Mouse (Mus musculus) hindbrain, embryonic 16.5 days (tissue): Measurements from ENCODE around the gene Slc24a4. TPM values are rescaled to one million over a fixed set of nuclear protein-coding genes. Genes with fewer than 3 reads are reported as not detected.

ENCODE experiments used
- ATAC-seq: fragments of 200-750 bp; cut with Nextera tagmentation; 2 replicates; pipeline ENCODE4 v1.8.0; 2017; ENCODE audit warnings: moderate TSS enrichment, moderate library complexity
- H3K27ac ChIP-seq: fragments of 300-500 bp; sonication (generic); 2 replicates; pipeline ENCODE4 v1.5.1; 2014; ENCODE audit warnings: low read depth, mild to moderate bottlenecking, control low read depth, low read length, moderate library complexity
- H3K27me3 ChIP-seq: fragments of 300-500 bp; sonication (generic); replicated peaks from 2 replicates; pipeline ENCODE4 v1.6.1; 2014; ENCODE audit warnings: low read length; ENCODE audit not compliant: control insufficient read depth, insufficient read depth
- H3K36me3 ChIP-seq: fragments of 300-500 bp; sonication (generic); 2 replicates; pipeline ENCODE4 v1.6.1; 2014; ENCODE audit warnings: mild to moderate bottlenecking, low read length, moderate library complexity, mixed read lengths; ENCODE audit not compliant: control insufficient read depth, insufficient read depth
- H3K4me1 ChIP-seq: fragments of 300-500 bp; sonication (generic); 2 replicates; pipeline ENCODE4 v1.6.1; 2014; ENCODE audit warnings: low read depth, low read length; ENCODE audit not compliant: control insufficient read depth, insufficient read depth
- H3K4me2 ChIP-seq: fragments of 300-500 bp; sonication (generic); 2 replicates; pipeline ENCODE4 v1.6.1; 2014; ENCODE audit warnings: mild to moderate bottlenecking, low read length, control low read depth, moderate library complexity
- H3K4me3 ChIP-seq: fragments of 300-500 bp; sonication (generic); 2 replicates; pipeline ENCODE4 v1.5.1; 2014; ENCODE audit warnings: mild to moderate bottlenecking, low read length, control low read depth, moderate library complexity
- H3K9ac ChIP-seq: fragments of 300-500 bp; sonication (generic); 2 replicates; pipeline ENCODE4 v1.6.1; 2014; ENCODE audit warnings: low read depth, mild to moderate bottlenecking, control low read depth, low read length, moderate library complexity
- H3K9me3 ChIP-seq: fragments of 300-500 bp; sonication (generic); 2 replicates; pipeline ENCODE4 v1.6.1; 2014; ENCODE audit warnings: mild to moderate bottlenecking, low read length, moderate library complexity; ENCODE audit not compliant: control insufficient read depth
- WGBS: fragments of 180-500 bp; shearing (Covaris S2); extraction: QIAGEN DNeasy Blood & Tissue Kit; methylation state at CpG from one replicate; pipeline ENCODE4 v1.1.7; 2014; 5-methylcytosine and 5-hydroxymethylcytosine counted together
- polyA plus RNA-seq: library from polyadenylated mRNA; unstranded; fragments of >200 nt; fragmentation: Nextera tagmentation; extraction: Ambion mirVana; gene quantifications from 2 replicates; pipeline ENCODE4 v1.2.1, GENCODE M21; 2015

The Slc24a4 gene
- 2.2 and 3.1 TPM in 2 replicates for polyA plus RNA-seq

DNA sequence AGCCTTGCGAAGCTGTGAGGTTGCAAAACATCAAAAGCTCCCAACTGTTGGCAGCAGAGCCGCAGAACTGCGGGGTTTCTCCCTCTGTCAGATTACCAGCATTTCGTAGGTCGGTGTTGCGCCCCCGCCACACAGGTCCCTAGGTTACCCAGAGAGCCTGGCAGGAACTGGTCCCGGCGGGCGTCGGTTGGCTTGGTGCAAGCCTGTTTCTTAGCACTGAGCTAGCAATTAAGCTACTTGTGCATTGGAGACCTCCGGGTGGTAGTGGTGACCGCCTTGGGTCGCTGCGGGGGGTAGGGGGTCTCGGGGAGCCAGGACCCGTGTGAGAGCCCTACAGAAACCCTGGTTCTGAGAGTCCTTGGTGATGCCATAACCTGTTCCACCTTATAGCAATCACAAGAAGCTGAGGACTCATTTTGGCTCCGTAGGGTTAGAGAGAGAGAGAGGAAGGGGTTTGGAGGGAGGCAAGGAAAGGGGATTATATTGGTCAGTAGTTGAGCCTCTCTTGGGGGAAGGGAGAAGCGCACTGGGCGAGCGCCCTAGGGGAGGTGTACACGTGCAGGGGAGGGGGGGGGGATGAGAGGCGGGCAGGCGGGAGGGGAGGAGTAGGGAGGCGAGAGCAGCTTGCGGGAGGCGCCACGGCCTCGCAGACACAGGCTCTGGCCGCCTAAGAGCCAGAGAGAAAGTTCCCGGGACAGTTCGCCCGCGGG, at the start of gene Slc24a4:
Slc24a4 (plus strand) TSS at position 653 of the 710 bp plus-strand sequence.
- Histone ChIP-seq H3K4me2 (peak within 1 kb of the TSS; percentile 99), H3K9me3 (no peaks in the 10 kb centered on the region), H3K9ac (peak within 1 kb of the TSS; percentile 64), H3K27ac (no peak within 1 kb of the TSS), H3K4me3 (peak within 1 kb of the TSS; percentile 61), H3K4me1 (peaks cover 21% of the 10 kb centered on the region), H3K27me3 (peaks cover 20% of the 10 kb centered on the region), H3K36me3 (no peaks in the 10 kb centered on the region)
- ATAC-seq: peak; percentile 57; the same call in 1 of the 2 replicates
- WGBS: under 1% methylated on average over 30 of the region's 34 CpGs

DNA sequence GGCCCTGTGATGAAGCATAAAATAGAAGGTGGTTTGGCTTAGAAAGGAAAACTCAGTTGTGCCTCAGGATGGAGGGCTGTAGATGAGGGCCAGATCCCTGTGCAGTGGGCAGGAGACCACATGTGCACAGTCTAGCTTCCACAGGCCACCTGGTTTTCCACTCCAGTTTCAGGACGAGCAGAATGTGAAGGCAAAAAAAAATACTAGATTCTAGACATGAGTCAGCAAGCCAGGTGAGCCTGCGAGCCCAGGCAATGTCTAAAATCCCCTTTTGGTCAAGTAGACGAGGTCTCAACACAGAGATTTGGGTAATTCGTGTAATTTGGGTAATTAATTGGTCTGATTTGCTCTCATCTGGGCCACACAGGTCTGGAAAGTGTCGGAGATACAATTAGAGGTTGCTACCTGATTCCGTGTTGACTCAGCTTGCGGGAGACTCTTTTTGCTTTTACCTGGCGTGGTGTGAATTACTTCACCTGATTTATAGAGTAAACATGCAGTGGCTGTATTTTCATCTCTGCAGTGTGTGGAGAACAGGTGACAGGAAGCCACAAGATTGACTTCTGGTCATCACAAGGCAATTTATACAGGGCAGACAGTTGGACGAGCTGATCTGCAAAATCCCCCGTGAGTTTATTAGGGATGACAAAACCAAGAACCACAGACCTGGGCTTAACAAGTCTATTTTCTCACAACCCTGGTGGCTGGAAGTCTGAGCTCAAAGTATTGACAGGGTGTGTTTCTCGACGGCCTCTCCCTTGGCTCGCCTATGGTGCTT, 45.7 kb upstream of the Slc24a4 start:
- H3K4me2 ChIP-seq: no peak overlapping the region
- H3K36me3 ChIP-seq: no peaks in the 10 kb centered on the region
- H3K9me3 ChIP-seq: no peaks in the 10 kb centered on the region
- no peak overlapping the region for H3K4me3 ChIP-seq
- no peak for ATAC-seq
- 85% methylated on average over 13 of the region's 13 CpGs for WGBS
- H3K4me1 ChIP-seq: no peaks in the 10 kb centered on the region
- H3K9ac ChIP-seq: no peak overlapping the region
- H3K27ac ChIP-seq: no peak overlapping the region
- no peaks in the 10 kb centered on the region for H3K27me3 ChIP-seq

DNA sequence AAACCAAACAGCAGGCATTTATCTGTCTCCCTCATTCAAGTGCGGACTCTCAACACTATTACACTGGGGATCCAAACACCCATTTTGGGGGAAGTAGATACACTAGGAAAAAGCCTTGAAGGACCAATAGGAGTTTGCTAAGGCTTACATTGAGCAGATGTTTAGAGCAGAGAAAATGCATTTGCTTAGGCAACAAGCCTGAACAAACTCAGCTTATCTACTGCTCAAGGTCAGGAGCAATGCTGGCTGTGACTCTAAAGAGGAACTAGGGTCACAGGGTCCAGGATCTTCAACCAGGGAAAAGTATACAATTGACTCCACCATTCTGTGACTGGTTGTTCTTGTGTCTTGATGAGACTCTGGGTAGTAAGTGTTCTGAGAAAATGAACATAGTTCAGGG, 38.0 kb upstream of the Slc24a4 start:
- Histone ChIP-seq H3K27ac (no peak overlapping the region), H3K27me3 (no peaks in the 10 kb centered on the region), H3K4me2 (no peak overlapping the region), H3K4me3 (no peak overlapping the region), H3K9me3 (no peaks in the 10 kb centered on the region), H3K9ac (no peak overlapping the region), H3K4me1 (no peaks in the 10 kb centered on the region), H3K36me3 (no peaks in the 10 kb centered on the region)
- no peak for ATAC-seq
- WGBS: 97% methylated on average over 1 of the region's 1 CpGs

DNA sequence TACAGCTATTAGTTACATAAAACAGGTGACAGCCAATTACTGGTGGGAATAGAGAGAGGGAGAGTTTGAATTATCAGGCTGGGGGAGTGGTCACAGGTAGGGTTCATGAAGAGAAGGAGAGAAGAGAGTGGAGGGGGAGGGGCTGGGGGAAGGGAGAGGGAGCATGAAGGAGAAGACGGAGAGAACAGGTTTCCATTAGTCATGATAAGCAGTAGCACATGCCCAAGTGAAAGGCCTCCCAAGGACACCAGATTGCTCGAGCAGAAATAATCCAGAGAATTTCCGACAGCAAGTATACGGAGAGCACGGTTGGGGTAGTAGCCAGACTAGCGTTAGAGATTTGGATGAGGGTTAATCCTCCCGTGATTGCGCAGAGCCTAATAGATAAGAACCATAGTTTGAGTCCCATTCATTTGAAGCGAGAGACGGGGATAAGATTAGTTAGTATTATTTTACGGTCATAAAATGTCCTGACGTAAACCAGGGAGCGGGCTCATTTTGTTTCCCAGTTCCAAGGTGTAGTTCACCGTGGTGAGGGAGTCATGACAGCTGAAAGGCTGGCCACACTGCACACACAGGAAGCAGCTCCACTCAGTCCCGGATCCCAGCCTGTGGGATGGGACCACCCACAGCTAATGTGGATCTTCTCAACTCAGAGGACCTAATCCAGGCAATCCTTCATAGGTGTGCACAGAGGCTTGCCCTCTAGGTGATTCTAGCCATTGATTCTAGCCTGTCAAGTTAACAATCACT, 36.0 kb upstream of the Slc24a4 start:
- Histone ChIP-seq H3K27ac (no peak overlapping the region), H3K9me3 (no peaks in the 10 kb centered on the region), H3K4me1 (no peaks in the 10 kb centered on the region), H3K4me3 (no peak overlapping the region), H3K9ac (no peak overlapping the region), H3K27me3 (no peaks in the 10 kb centered on the region), H3K36me3 (no peaks in the 10 kb centered on the region), H3K4me2 (no peak overlapping the region)
- no peak for ATAC-seq
- WGBS: 89% methylated on average over 15 of the region's 15 CpGs

DNA sequence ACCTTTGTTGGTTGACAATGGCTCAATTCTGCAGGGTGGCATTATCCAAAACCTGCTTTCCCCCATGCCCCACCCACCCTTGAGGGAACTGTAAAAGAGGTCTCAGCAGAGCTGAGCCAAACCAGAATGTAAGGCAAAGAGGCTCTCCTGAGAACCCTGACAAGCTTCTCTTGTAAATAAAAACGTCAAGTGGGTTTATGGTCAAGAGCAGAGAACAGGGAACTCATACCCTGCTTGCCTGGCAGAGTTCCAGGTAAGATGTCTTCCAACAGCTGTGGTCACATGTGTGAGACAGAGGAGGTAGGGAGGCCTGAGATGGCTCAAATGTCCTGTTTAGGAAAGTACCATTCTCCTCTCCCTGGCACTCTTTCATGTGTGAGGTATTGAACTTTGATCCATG, 22.5 kb upstream of the Slc24a4 start:
- H3K9ac ChIP-seq: no peak overlapping the region
- no peaks in the 10 kb centered on the region for H3K9me3 ChIP-seq
- no peak for ATAC-seq
- no peak overlapping the region for H3K4me2 ChIP-seq
- H3K4me1 ChIP-seq: no peaks in the 10 kb centered on the region
- H3K27ac ChIP-seq: no peak overlapping the region
- no peaks in the 10 kb centered on the region for H3K36me3 ChIP-seq
- no peaks in the 10 kb centered on the region for H3K27me3 ChIP-seq
- H3K4me3 ChIP-seq: no peak overlapping the region
- whole genome bisulfite sequencing: 32% methylated on average over 1 of the region's 1 CpGs

DNA sequence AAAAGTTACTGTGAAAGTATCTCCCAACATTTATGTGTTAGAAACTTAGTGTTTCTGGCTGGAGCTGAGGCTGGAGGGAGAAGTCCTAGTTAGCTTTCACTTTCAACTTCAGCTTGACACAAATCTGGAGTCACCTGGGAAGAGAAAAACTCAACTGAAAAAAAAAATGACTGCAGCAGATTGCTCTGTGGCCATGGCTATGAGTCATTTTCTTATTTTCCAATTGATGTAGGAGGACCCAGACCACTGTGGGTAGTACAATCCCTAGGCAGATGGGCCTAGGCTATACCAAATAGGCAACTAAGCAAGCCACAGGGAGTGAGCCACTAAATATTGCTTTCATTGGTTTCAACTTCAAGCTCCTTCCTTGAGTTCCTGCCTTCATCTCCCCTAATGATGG, 19.7 kb upstream of the Slc24a4 start:
- Histone ChIP-seq H3K9me3 (no peaks in the 10 kb centered on the region), H3K4me2 (no peak overlapping the region), H3K9ac (no peak overlapping the region), H3K27ac (no peak overlapping the region), H3K36me3 (no peaks in the 10 kb centered on the region), H3K4me3 (no peak overlapping the region), H3K4me1 (peaks cover 11% of the 10 kb centered on the region), H3K27me3 (no peaks in the 10 kb centered on the region)
- no peak for ATAC-seq

DNA sequence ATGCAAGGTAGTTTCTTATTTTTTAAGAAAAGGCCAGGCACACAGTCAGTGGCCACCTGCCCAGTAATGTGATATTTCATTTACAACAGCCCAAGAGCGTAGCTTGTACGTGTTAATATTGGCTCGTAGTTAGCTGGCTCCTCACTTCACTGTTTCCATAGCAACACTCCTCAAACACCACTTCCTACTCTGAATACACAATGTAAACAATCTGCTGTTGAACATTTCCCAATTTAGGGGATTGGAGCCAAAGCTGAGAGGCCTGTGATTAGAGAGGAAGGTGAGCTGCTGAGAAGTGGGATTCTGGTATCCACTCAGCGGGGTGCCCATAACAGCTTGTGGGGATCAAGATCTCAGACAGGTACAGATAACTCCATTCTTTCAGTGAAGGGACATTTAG, 16.0 kb upstream of the Slc24a4 start:
- Histone ChIP-seq H3K9me3 (no peaks in the 10 kb centered on the region), H3K4me2 (no peak overlapping the region), H3K4me3 (no peak overlapping the region), H3K27me3 (no peaks in the 10 kb centered on the region), H3K4me1 (peaks cover 11% of the 10 kb centered on the region), H3K27ac (no peak overlapping the region; the same call in 1 of the 2 replicates), H3K36me3 (no peaks in the 10 kb centered on the region), H3K9ac (no peak overlapping the region)
- ATAC-seq: peak; percentile 87
- WGBS: 27% methylated on average over 4 of the region's 4 CpGs

DNA sequence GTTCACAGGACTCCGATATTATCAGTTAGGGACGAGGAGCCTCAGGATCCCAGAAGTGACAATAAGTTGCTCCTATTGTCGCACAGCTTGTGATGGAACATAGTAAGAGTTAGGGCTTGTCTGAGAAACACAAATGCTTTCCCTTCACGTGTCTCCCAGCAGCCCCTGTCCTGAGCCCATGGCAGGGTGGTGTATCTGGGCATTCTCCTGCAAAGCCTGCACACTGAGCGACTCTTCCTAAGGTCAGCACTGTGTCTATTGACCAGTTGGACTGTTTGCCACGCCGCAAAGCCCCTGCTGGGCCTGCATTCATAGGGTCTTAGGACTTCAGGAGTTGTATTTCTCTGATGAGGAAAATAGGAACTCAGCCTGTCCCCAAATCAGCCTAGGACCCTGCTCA, 15.6 kb upstream of the Slc24a4 start:
- no peaks in the 10 kb centered on the region for H3K36me3 ChIP-seq
- no peak overlapping the region for H3K9ac ChIP-seq
- peak; percentile 13; the same call in 1 of the 2 replicates for ATAC-seq
- no peak overlapping the region; the same call in 1 of the 2 replicates for H3K27ac ChIP-seq
- no peaks in the 10 kb centered on the region for H3K9me3 ChIP-seq
- WGBS: 65% methylated on average over 7 of the region's 7 CpGs
- no peak overlapping the region for H3K4me3 ChIP-seq
- H3K4me1 ChIP-seq: peaks cover 11% of the 10 kb centered on the region
- H3K4me2 ChIP-seq: no peak overlapping the region
- no peaks in the 10 kb centered on the region for H3K27me3 ChIP-seq

DNA sequence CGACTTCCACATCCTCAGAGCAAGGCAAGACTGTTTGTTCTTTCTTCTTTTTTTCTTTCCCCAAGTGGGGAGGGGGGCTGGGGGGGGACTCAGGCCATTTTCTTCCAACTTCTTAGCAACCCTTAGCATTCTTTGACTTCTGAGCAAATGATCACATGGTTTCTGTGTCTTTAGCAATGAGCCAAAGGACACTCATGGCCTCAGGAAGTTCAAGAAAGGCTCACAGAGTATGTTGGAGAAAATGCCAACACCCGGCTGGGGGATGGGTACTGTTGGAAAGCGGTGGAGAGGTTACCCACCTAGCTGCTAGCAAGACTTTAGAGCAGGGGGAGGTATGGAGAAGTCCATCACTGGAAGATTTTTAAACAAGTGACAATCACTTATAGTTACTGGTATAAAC, 15.1 kb upstream of the Slc24a4 start:
- no peak for ATAC-seq
- no peaks in the 10 kb centered on the region for H3K36me3 ChIP-seq
- peaks cover 11% of the 10 kb centered on the region for H3K4me1 ChIP-seq
- H3K4me2 ChIP-seq: no peak overlapping the region
- H3K27me3 ChIP-seq: no peaks in the 10 kb centered on the region
- WGBS: 72% methylated on average over 3 of the region's 3 CpGs
- no peaks in the 10 kb centered on the region for H3K9me3 ChIP-seq
- no peak overlapping the region for H3K4me3 ChIP-seq
- no peak overlapping the region for H3K27ac ChIP-seq
- no peak overlapping the region for H3K9ac ChIP-seq
